Mouse (Mus musculus) heart, embryonic 15.5 days (tissue): Measurements from ENCODE around the gene Adamtsl3. TPM values are rescaled to one million over a fixed set of nuclear protein-coding genes. Genes with fewer than 3 reads are reported as not detected.

Experiments used
- ATAC-seq: fragments of 200-750 bp; cut with Nextera tagmentation; replicated peaks from 2 replicates; pipeline ENCODE4 v1.8.0; 2017; ENCODE audit warnings: low read depth, moderate TSS enrichment; ENCODE audit not compliant: insufficient number of reproducible peaks, insufficient read depth, low FRiP score
- H3K27ac ChIP-seq: fragments of 300-500 bp; sonication (generic); 2 replicates; pipeline ENCODE4 v1.5.1; 2015; ENCODE audit warnings: mild to moderate bottlenecking, inconsistent platforms
- H3K27me3 ChIP-seq: fragments of 300-500 bp; sonication (generic); 2 replicates; pipeline ENCODE4 v1.6.1; 2015; ENCODE audit warnings: inconsistent platforms
- H3K36me3 ChIP-seq: fragments of 300-500 bp; sonication (generic); 2 replicates; pipeline ENCODE4 v1.6.1; 2015; ENCODE audit warnings: mild to moderate bottlenecking, inconsistent platforms
- H3K4me1 ChIP-seq: fragments of 300-500 bp; sonication (generic); replicated peaks from 2 replicates; pipeline ENCODE4 v1.6.1; 2015; ENCODE audit warnings: inconsistent platforms
- H3K4me2 ChIP-seq: fragments of 300-500 bp; sonication (generic); 2 replicates; pipeline ENCODE4 v1.6.1; 2015; ENCODE audit warnings: inconsistent platforms, mild to moderate bottlenecking, moderate library complexity
- H3K4me3 ChIP-seq: fragments of 300-500 bp; sonication (generic); 2 replicates; pipeline ENCODE4 v1.5.1; 2015; ENCODE audit warnings: mild to moderate bottlenecking, inconsistent platforms
- H3K9ac ChIP-seq: fragments of 300-500 bp; sonication (generic); 2 replicates; pipeline ENCODE4 v1.6.1; 2015; ENCODE audit warnings: mild to moderate bottlenecking, inconsistent platforms
- H3K9me3 ChIP-seq: fragments of 300-500 bp; sonication (generic); replicated peaks from 2 replicates; pipeline ENCODE4 v1.6.1; 2016; ENCODE audit warnings: inconsistent platforms
- WGBS: fragments of 180-500 bp; shearing (Covaris S2); methylation state at CpG from one replicate; pipeline ENCODE4 v1.1.7; 2015; ENCODE audit warnings: mixed read lengths; 5-methylcytosine and 5-hydroxymethylcytosine counted together
- polyA plus RNA-seq: library from polyadenylated mRNA; unstranded; fragments of >200 nt; fragmentation: Nextera tagmentation; extraction: Ambion mirVana; gene quantifications from 2 replicates; pipeline ENCODE4 v1.2.1, GENCODE M21; 2015

Adamtsl3 gene
- 1.4 and 1.5 TPM in 2 replicates for polyA plus RNA-seq

DNA sequence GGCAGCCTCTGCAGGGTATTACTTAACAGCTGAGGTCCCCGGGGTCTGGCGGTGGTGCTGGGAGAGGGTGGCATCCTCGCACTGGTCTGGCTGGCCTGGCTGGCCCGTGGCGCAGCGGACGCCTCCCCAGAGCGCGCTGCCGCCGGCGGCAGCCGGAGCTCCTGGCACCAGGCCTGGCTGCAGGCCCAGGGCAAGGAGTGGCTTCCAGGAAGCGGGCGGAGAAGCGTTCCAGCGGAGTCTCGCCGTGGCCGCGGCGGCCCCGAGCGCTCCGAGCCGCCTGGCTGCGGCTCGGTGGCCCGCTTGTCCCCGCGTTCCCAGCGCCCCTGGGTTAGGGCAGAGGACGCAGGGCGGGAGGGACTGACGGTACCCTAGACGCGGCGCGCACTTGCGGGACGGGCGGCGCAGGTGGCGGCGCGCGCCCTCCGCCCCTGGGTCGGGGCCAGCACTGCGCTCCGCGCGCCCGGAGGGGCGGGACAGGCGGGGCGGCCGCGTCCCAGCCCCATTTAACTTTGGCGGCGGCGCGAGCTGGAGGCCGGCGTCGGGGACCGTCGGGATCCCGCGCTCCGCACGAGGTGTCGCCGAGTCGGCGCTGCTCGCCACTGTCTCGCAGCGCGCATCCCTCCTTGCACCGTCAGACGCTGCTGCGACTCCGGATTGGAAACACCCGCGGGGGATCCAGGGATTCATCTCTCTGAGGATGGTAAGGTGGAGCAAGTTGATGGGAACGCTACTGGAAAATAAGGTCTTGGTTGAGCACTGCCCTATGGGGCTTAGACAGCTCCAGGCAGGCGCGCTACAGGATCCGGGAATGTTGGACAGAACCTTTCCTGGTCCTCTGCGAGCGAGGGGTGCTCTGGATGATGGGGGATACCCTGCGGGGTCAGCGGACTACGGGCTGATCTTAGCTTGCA lies at the start of gene Adamtsl3:
Adamtsl3 (plus strand) TSS at position 484 of the 911 bp plus-strand sequence.
- peaks cover 21% of the 10 kb centered on the region for H3K4me1 ChIP-seq
- peak; percentile 71; the same call in 1 of the 2 replicates for ATAC-seq
- H3K27ac ChIP-seq, result peak within 1 kb of the TSS; percentile 61; the same call in 1 of the 2 replicates
- H3K36me3 ChIP-seq, result no peaks in the 10 kb centered on the region
- 1% methylated on average over 73 of the region's 95 CpGs for whole genome bisulfite sequencing
- H3K9me3 ChIP-seq, result no peaks in the 10 kb centered on the region
- H3K27me3 ChIP-seq, result peaks cover 66% of the 10 kb centered on the region
- peak within 1 kb of the TSS; percentile 96 for H3K4me2 ChIP-seq
- H3K9ac ChIP-seq, result peak within 1 kb of the TSS; percentile 53
- H3K4me3 ChIP-seq, result peak within 1 kb of the TSS; percentile 71

DNA sequence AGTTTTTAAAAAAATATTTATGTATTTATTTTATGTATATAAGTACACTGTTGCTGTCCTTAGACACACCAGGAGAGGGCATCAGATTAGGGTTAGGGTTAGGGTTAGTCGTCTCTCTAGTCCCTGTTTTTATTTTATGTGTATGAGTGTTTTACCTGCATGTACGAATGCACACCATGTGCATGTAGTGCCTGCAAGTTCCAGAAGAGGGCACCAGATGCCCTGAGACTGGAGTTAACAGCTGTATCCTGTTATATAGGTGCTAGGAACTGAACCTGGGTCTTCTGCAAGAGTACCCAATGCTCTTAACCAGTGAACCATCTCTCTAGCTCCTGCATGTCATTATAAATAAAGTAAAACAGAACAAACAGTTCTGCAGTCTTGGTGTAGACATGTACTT lies 48.3 kb upstream of the Adamtsl3 start:
- Histone ChIP-seq H3K4me3 (no peak overlapping the region), H3K4me1 (peaks cover 4% of the 10 kb centered on the region; the same call in 1 of the 2 replicates), H3K9ac (no peak overlapping the region), H3K9me3 (no peaks in the 10 kb centered on the region), H3K4me2 (no peak overlapping the region), H3K27ac (no peak overlapping the region), H3K36me3 (no peaks in the 10 kb centered on the region), H3K27me3 (0 out of 2 replicates have a peak, but pooled peaks cover 2% of the 10 kb centered on the region)
- 86% methylated on average over 2 of the region's 2 CpGs for WGBS
- ATAC-seq, result no peak

DNA sequence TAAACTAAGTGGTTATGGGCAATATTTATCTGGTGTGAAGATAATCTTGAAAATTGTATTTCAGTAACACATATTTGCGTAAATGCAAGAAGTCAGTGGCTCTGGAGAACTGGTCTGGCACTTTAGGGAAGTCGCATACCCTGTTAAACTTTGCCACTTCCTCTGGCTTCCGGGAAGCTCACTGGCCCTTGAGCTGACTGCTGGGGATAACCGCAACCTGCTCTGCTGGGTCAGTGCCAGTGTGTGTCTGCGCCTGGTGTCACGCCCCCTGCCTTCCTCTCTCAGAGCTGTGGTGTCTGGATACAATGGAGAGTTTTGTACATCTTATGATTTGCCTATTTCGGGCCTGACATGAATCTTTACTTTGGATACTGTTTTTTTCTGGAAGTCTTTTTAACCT lies 42.1 kb upstream of the Adamtsl3 start:
- H3K9me3 ChIP-seq, result no peaks in the 10 kb centered on the region
- H3K27me3 ChIP-seq, result no peaks in the 10 kb centered on the region
- no peak for ATAC-seq
- no peak overlapping the region for H3K4me3 ChIP-seq
- no peak overlapping the region for H3K27ac ChIP-seq
- no peak overlapping the region for H3K9ac ChIP-seq
- H3K36me3 ChIP-seq, result no peaks in the 10 kb centered on the region
- WGBS, result 59% methylated on average over 7 of the region's 7 CpGs
- no peak overlapping the region for H3K4me2 ChIP-seq
- no peaks in the 10 kb centered on the region for H3K4me1 ChIP-seq

DNA sequence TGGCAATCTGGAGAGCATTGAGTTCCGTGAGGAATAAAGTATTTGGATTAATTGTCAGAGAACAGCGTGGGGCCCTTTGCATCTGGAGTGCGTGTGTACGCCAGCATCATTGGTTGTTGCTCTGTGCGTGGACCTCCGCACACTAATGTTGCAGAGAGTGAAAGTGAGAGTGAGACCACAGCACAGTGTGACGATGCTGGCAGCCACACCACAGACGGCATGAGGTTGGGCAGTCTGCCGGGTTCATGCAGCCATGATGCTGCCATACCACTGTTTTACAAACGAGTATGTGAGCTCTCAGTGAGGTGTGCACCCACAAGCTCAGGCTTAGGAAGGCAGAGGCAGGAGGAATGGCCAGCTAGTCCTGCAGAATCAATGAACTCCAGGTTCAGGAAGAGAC lies 41.4 kb upstream of the Adamtsl3 start:
- no peak overlapping the region for H3K9ac ChIP-seq
- H3K27me3 ChIP-seq, result no peaks in the 10 kb centered on the region
- no peak overlapping the region for H3K27ac ChIP-seq
- no peak for ATAC-seq
- no peaks in the 10 kb centered on the region for H3K4me1 ChIP-seq
- no peak overlapping the region for H3K4me2 ChIP-seq
- no peaks in the 10 kb centered on the region for H3K36me3 ChIP-seq
- H3K4me3 ChIP-seq, result no peak overlapping the region
- WGBS, result 79% methylated on average over 10 of the region's 10 CpGs
- H3K9me3 ChIP-seq, result no peaks in the 10 kb centered on the region

DNA sequence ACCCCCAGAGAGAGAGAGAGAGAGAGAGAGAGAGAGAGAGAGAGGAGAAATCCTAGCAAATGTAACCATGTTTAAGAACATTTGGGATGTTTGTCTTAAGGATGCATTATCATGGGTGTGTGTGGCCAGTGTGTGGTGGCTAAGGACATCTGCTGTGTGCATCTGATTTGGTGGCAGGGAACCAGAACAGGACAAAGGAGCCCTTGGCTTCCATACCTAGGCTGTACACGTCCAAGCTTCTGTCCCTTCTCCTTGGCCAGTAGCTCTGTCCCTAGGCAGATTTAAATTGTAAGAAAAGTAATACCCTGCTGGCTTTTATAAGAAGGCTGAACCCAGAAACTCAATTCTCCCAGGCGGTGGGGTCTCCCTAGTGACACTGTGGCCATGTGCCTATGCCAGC lies 40.9 kb upstream of the Adamtsl3 start:
- no peak for ATAC-seq
- Histone ChIP-seq H3K9me3 (no peaks in the 10 kb centered on the region), H3K4me3 (no peak overlapping the region), H3K36me3 (no peaks in the 10 kb centered on the region), H3K4me1 (no peaks in the 10 kb centered on the region), H3K9ac (no peak overlapping the region), H3K27ac (no peak overlapping the region), H3K4me2 (no peak overlapping the region), H3K27me3 (no peaks in the 10 kb centered on the region)
- 63% methylated on average over 2 of the region's 2 CpGs for WGBS

DNA sequence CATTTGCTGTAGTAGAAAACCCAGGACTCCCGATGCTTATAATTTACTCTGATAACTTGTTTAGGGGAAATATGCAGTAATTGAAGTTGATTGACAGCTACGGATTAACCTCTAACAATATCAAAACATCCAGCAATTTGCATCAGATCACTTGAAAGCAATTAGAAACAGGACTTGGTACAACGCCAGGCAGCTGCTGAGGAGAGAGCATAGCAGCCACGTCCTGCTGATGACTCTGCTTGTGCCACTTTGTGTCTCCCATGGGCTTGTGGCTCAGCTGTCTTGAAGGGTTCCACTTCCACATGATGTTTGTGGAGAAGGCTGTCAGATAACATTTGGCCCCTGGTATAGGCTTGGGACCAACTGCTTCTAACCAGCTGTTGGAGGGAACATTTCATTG lies 27.1 kb upstream of the Adamtsl3 start:
- ATAC-seq, result no peak
- 64% methylated on average over 4 of the region's 4 CpGs for WGBS
- H3K9ac ChIP-seq, result no peak overlapping the region
- no peak overlapping the region for H3K4me2 ChIP-seq
- H3K4me1 ChIP-seq, result no peaks in the 10 kb centered on the region
- no peak overlapping the region for H3K27ac ChIP-seq
- H3K4me3 ChIP-seq, result no peak overlapping the region
- H3K36me3 ChIP-seq, result no peaks in the 10 kb centered on the region
- H3K9me3 ChIP-seq, result no peaks in the 10 kb centered on the region
- H3K27me3 ChIP-seq, result no peaks in the 10 kb centered on the region

DNA sequence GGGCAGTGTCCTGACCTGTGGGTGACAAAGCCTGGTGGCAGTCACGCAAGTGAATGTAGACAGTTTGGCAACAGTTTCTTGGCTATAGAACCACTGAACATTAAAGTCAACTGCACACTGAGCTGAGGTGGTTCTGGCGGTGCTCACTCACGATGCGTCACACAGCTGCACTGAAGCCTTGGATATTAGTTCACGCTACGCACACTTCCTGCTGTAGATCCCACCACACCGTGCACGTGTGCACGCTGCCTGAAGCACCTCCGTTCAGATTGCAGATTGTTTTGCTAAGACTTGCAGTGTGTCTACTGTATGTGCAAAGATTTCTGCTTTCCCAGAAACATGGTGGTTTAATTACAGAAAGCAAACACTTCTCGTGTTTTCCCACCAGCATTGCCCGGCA lies 17.0 kb upstream of the Adamtsl3 start:
- no peak overlapping the region for H3K9ac ChIP-seq
- H3K27me3 ChIP-seq, result 0 out of 2 replicates have a peak, but pooled peaks cover 3% of the 10 kb centered on the region
- ATAC-seq, result no peak
- H3K4me3 ChIP-seq, result peak overlapping the region; percentile 11
- no peaks in the 10 kb centered on the region for H3K9me3 ChIP-seq
- H3K4me1 ChIP-seq, result no peaks in the 10 kb centered on the region
- peak overlapping the region; percentile 44 for H3K4me2 ChIP-seq
- WGBS, result 72% methylated on average over 12 of the region's 12 CpGs
- no peak overlapping the region for H3K27ac ChIP-seq
- H3K36me3 ChIP-seq, result no peaks in the 10 kb centered on the region

DNA sequence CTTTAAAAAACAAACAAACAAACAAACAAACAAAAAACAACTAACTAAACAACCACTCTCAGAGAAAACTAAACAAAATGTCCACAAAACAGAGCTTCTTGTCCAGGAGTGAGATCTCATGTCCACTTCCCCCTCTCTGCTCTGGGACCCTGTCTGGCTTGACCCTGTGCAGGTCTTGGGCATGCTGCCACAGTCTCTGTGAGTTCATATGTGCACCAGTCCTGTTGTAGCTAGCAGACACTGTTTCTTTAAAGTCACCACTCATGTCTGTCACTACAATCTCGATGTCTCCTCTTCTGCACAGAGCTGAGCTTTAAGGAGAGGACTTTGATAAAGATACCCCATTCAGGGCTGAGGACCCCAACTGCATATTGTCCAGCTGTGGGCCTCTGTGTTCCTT lies 8.9 kb upstream of the Adamtsl3 start:
- no peaks in the 10 kb centered on the region for H3K4me1 ChIP-seq
- H3K4me3 ChIP-seq, result no peak overlapping the region
- no peak overlapping the region for H3K4me2 ChIP-seq
- no peak for ATAC-seq
- H3K9me3 ChIP-seq, result no peaks in the 10 kb centered on the region
- 24% methylated on average over 1 of the region's 1 CpGs for WGBS
- no peak overlapping the region for H3K9ac ChIP-seq
- H3K27me3 ChIP-seq, result 0 out of 2 replicates have a peak, but pooled peaks cover 6% of the 10 kb centered on the region
- H3K36me3 ChIP-seq, result no peaks in the 10 kb centered on the region
- H3K27ac ChIP-seq, result no peak overlapping the region

DNA sequence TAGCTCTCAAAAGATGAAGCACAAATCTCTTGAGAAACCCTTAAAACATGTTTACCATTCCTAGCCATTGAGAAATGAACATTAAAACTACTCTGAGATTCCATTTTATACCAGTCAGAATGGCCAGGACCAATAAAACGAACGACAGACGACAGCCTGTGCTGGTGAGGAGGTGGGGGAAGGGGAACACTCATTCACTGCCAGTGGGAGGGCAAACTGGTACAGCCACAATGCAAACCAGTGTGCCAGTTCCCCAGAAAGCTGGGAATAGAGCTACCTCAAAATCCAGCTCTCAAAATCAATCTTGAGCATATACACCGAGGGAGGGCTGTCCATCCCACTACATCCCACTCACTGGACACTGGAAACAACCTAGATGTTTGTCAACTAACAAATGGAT lies 8.3 kb upstream of the Adamtsl3 start:
- Histone ChIP-seq H3K27ac (no peak overlapping the region), H3K27me3 (0 out of 2 replicates have a peak, but pooled peaks cover 5% of the 10 kb centered on the region), H3K4me3 (no peak overlapping the region), H3K4me2 (no peak overlapping the region), H3K36me3 (no peaks in the 10 kb centered on the region), H3K9me3 (no peaks in the 10 kb centered on the region), H3K9ac (no peak overlapping the region), H3K4me1 (no peaks in the 10 kb centered on the region)
- WGBS, result 64% methylated on average over 4 of the region's 4 CpGs
- no peak for ATAC-seq

DNA sequence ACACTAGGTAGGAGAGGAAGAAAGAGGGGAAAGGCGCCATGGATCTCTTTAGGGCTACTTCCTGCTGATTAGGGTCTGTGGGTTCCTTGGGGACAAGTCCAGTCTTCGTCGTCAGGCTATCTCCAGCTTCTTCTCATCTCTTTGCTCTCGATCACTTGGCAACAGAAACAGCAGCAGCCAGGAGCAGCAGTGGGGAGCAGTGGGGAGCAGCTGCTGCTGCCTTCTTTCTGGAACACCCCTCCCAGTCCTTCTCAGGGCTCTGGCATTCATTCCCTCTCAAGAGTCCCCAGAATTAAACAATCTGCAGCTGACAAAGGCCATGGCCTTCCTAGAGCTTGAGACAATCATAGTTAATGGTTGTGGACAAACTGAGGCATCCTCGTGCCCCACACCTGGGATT lies 7.6 kb upstream of the Adamtsl3 start:
- no peak for ATAC-seq
- Histone ChIP-seq H3K36me3 (no peaks in the 10 kb centered on the region), H3K27me3 (peaks cover 7% of the 10 kb centered on the region; the same call in 1 of the 2 replicates), H3K4me1 (no peaks in the 10 kb centered on the region), H3K9me3 (no peaks in the 10 kb centered on the region), H3K4me3 (no peak overlapping the region), H3K4me2 (no peak overlapping the region), H3K9ac (no peak overlapping the region), H3K27ac (no peak overlapping the region)
- 59% methylated on average over 5 of the region's 5 CpGs for WGBS

DNA sequence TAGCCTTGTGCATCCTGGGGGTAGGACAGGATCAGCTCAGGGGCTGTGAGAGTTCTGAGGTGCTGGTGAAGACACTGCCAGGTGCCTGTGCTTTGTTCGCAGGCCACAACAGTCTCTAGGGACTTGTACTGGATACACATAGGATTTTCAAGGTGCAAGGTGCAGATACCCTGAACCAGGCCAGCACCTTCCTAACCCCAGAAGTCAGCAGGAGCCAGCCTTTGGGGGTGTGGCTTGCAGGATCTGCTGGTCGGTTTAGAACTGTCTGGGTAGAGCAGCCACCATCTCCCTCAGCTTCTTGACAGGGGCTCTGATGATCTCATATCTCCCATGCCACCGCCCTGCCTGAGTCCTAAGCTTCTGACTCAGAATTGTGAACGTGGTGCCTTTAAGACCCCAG lies 5.7 kb upstream of the Adamtsl3 start:
- no peaks in the 10 kb centered on the region for H3K9me3 ChIP-seq
- 56% methylated on average over 4 of the region's 4 CpGs for WGBS
- peaks cover 25% of the 10 kb centered on the region for H3K27me3 ChIP-seq
- no peak overlapping the region for H3K27ac ChIP-seq
- no peak for ATAC-seq
- H3K4me2 ChIP-seq, result no peak overlapping the region
- no peak overlapping the region for H3K4me3 ChIP-seq
- no peak overlapping the region for H3K9ac ChIP-seq
- H3K36me3 ChIP-seq, result no peaks in the 10 kb centered on the region
- no peaks in the 10 kb centered on the region; the same call in 1 of the 2 replicates for H3K4me1 ChIP-seq

DNA sequence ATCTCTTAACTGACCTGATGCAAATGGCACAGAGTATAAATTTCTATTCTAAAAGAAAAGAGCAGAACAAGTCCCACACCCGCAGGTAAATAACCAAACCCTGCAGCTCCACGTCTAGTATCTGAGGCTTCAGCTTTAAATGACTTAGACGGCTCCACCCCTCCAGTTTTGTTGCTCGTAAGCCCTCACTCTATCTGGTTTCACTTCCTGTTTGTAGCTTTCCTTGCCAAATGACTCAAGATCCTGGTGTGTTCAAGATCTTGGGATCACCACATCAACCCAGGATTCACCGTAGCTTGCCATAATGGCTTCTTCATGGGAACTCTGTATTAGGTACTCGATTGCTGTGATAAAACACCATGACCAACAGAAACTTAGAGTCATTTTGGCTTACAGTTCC lies 4.6 kb upstream of the Adamtsl3 start:
- no peak for ATAC-seq
- peaks cover 10% of the 10 kb centered on the region for H3K4me1 ChIP-seq

More for the DNA sequence above, 4.6 kb upstream of the Adamtsl3 start:
- H3K9me3 ChIP-seq, result no peaks in the 10 kb centered on the region
- no peak overlapping the region for H3K4me3 ChIP-seq
- no peak overlapping the region for H3K4me2 ChIP-seq
- H3K27ac ChIP-seq, result no peak overlapping the region
- H3K36me3 ChIP-seq, result no peaks in the 10 kb centered on the region
- no peak overlapping the region for H3K9ac ChIP-seq
- peaks cover 35% of the 10 kb centered on the region for H3K27me3 ChIP-seq
- 64% methylated on average over 6 of the region's 6 CpGs for WGBS
